Mouse (Mus musculus) midbrain, embryonic 16.5 days (tissue): Measurements from ENCODE around the gene Gucy2g. TPM values are rescaled to one million over a fixed set of nuclear protein-coding genes. Genes with fewer than 3 reads are reported as not detected.
"Not testable (repeated sequence)": the region's sequence is repeated elsewhere in the genome, so short reads cannot be mapped to it uniquely, and the experiment has no call there.

Source experiments
- ATAC-seq: fragments of 200-750 bp; cut with Nextera tagmentation; 2 replicates; pipeline ENCODE4 v1.8.0; 2017; ENCODE audit warnings: moderate TSS enrichment
- H3K27ac ChIP-seq: fragments of 300-500 bp; sonication (generic); 2 replicates; pipeline ENCODE4 v1.5.1; 2014; ENCODE audit warnings: mild to moderate bottlenecking, low read length, mixed read lengths
- H3K27me3 ChIP-seq: fragments of 300-500 bp; sonication (generic); 2 replicates; pipeline ENCODE4 v1.6.1; 2014; ENCODE audit warnings: low read depth, low read length, mixed read lengths; ENCODE audit not compliant: control insufficient read depth, insufficient read depth
- H3K36me3 ChIP-seq: fragments of 300-500 bp; sonication (generic); 2 replicates; pipeline ENCODE4 v1.6.1; 2014; ENCODE audit warnings: mild to moderate bottlenecking, low read length, moderate library complexity, mixed read lengths; ENCODE audit not compliant: control insufficient read depth, insufficient read depth
- H3K4me1 ChIP-seq: fragments of 300-500 bp; sonication (generic); 2 replicates; pipeline ENCODE4 v1.6.1; 2014; ENCODE audit warnings: mild to moderate bottlenecking, low read length, mixed read lengths; ENCODE audit not compliant: control insufficient read depth, insufficient read depth
- H3K4me2 ChIP-seq: fragments of 300-500 bp; sonication (generic); 2 replicates; pipeline ENCODE4 v1.6.1; 2014; ENCODE audit warnings: mild to moderate bottlenecking, low read length, mixed read lengths
- H3K4me3 ChIP-seq: fragments of 300-500 bp; sonication (generic); 2 replicates; pipeline ENCODE4 v1.5.1; 2014; ENCODE audit warnings: low read depth, mild to moderate bottlenecking, low read length, moderate library complexity, mixed read lengths
- H3K9ac ChIP-seq: fragments of 300-500 bp; sonication (generic); 2 replicates; pipeline ENCODE4 v1.6.1; 2014; ENCODE audit warnings: low read depth, low read length, mixed read lengths
- H3K9me3 ChIP-seq: fragments of 300-500 bp; sonication (generic); replicated peaks from 2 replicates; pipeline ENCODE4 v1.6.1; 2014; ENCODE audit warnings: mild to moderate bottlenecking, low read length, mixed read lengths; ENCODE audit not compliant: control insufficient read depth, poor library complexity, severe bottlenecking
- WGBS: fragments of 180-500 bp; shearing (Covaris S2); extraction: QIAGEN DNeasy Blood & Tissue Kit; methylation state at CpG from one replicate; pipeline ENCODE4 v1.1.7; 2014; 5-methylcytosine and 5-hydroxymethylcytosine counted together
- polyA plus RNA-seq: library from polyadenylated mRNA; unstranded; fragments of >200 nt; fragmentation: Nextera tagmentation; extraction: Ambion mirVana; gene quantifications from 2 replicates; pipeline ENCODE4 v1.2.1, GENCODE M21; 2015

Gucy2g gene
- polyA plus RNA-seq, 1 experiment from 2014 or later = 0.05 TPM

- H3K4me2 ChIP-seq, H3K36me3 ChIP-seq, ATAC-seq, H3K4me1 ChIP-seq, H3K27me3 ChIP-seq, H3K4me3 ChIP-seq, H3K9ac ChIP-seq, H3K9me3 ChIP-seq, H3K27ac ChIP-seq: not testable (repeated sequence)
- WGBS = 90% methylated on average over 8 of the region's 8 CpGs
Measured at GRCm38 (mm10) chr19:55169236-55169729, 71.8 kb downstream of the Gucy2g start.

GRCm38 (mm10) chr19:55168360-55168759 is 72.7 kb downstream of the Gucy2g start:
- no peak for ATAC-seq
- no peak overlapping the region for H3K27ac ChIP-seq

GRCm38 (mm10) chr19:55167741-55168140 is 73.3 kb downstream of the Gucy2g start:
- H3K4me3 ChIP-seq = no peak overlapping the region
- H3K9ac ChIP-seq = no peak overlapping the region
- no peak for ATAC-seq
- no peaks in the 10 kb centered on the region for H3K36me3 ChIP-seq
- 62% methylated on average over 2 of the region's 2 CpGs for WGBS
- H3K27me3 ChIP-seq = no peaks in the 10 kb centered on the region
- no peak overlapping the region for H3K4me2 ChIP-seq
- no peak overlapping the region for H3K27ac ChIP-seq
- H3K4me1 ChIP-seq = no peaks in the 10 kb centered on the region
- H3K9me3 ChIP-seq = 0 out of 2 replicates have a peak, but pooled peaks cover 3% of the 10 kb centered on the region

More at GRCm38 (mm10) chr19:55168360-55168759, 72.7 kb downstream of the Gucy2g start:
- H3K36me3 ChIP-seq = no peaks in the 10 kb centered on the region
- 0 out of 2 replicates have a peak, but pooled peaks cover 3% of the 10 kb centered on the region for H3K9me3 ChIP-seq
- H3K9ac ChIP-seq = no peak overlapping the region
- H3K4me1 ChIP-seq = no peaks in the 10 kb centered on the region
- H3K27me3 ChIP-seq = no peaks in the 10 kb centered on the region
- H3K4me3 ChIP-seq = no peak overlapping the region
- WGBS = 82% methylated on average over 6 of the region's 6 CpGs
- no peak overlapping the region for H3K4me2 ChIP-seq

- no peak overlapping the region for H3K27ac ChIP-seq
Measured at GRCm38 (mm10) chr19:55166741-55167140, 74.3 kb downstream of the Gucy2g start.

GRCm38 (mm10) chr19:55165954-55166353 is 75.1 kb downstream of the Gucy2g start:
- H3K36me3 ChIP-seq = no peaks in the 10 kb centered on the region

More at GRCm38 (mm10) chr19:55166741-55167140, 74.3 kb downstream of the Gucy2g start:
- 91% methylated on average over 2 of the region's 2 CpGs for WGBS
- no peaks in the 10 kb centered on the region for H3K36me3 ChIP-seq
- 0 out of 2 replicates have a peak, but pooled peaks cover 3% of the 10 kb centered on the region for H3K9me3 ChIP-seq
- no peaks in the 10 kb centered on the region for H3K27me3 ChIP-seq
- no peaks in the 10 kb centered on the region for H3K4me1 ChIP-seq
- ATAC-seq = no peak
- no peak overlapping the region for H3K4me2 ChIP-seq
- no peak overlapping the region for H3K9ac ChIP-seq
- H3K4me3 ChIP-seq = no peak overlapping the region

GRCm38 (mm10) chr19:55165183-55165865 is 75.7 kb downstream of the Gucy2g start:
- H3K27me3 ChIP-seq = no peaks in the 10 kb centered on the region
- H3K9ac ChIP-seq = no peak overlapping the region
- no peak overlapping the region for H3K4me3 ChIP-seq
- WGBS = 78% methylated on average over 1 of the region's 1 CpGs
- no peak overlapping the region for H3K4me2 ChIP-seq
- 0 out of 2 replicates have a peak, but pooled peaks cover 3% of the 10 kb centered on the region for H3K9me3 ChIP-seq
- H3K4me1 ChIP-seq = no peaks in the 10 kb centered on the region
- ATAC-seq = no peak
- no peak overlapping the region for H3K27ac ChIP-seq
- no peaks in the 10 kb centered on the region for H3K36me3 ChIP-seq

More at GRCm38 (mm10) chr19:55165954-55166353, 75.1 kb downstream of the Gucy2g start:
- H3K4me1 ChIP-seq = no peaks in the 10 kb centered on the region
- H3K27me3 ChIP-seq = no peaks in the 10 kb centered on the region
- H3K9ac ChIP-seq = no peak overlapping the region
- H3K4me2 ChIP-seq = no peak overlapping the region
- no peak overlapping the region for H3K27ac ChIP-seq
- no peak for ATAC-seq
- H3K9me3 ChIP-seq = 0 out of 2 replicates have a peak, but pooled peaks cover 3% of the 10 kb centered on the region
- H3K4me3 ChIP-seq = no peak overlapping the region
- 81% methylated on average over 4 of the region's 4 CpGs for WGBS

GRCm38 (mm10) chr19:55164162-55164561 is 76.9 kb downstream of the Gucy2g start:
- Histone ChIP-seq H3K27ac (no peak overlapping the region), H3K36me3 (no peaks in the 10 kb centered on the region), H3K9me3 (no peaks in the 10 kb centered on the region), H3K4me3 (no peak overlapping the region), H3K4me2 (no peak overlapping the region), H3K9ac (no peak overlapping the region), H3K27me3 (no peaks in the 10 kb centered on the region), H3K4me1 (no peaks in the 10 kb centered on the region)
- no peak for ATAC-seq
- WGBS = 88% methylated on average over 1 of the region's 1 CpGs

- H3K9me3 ChIP-seq = no peaks in the 10 kb centered on the region
- no peak overlapping the region for H3K4me2 ChIP-seq
- 72% methylated on average over 4 of the region's 4 CpGs for WGBS
- no peak overlapping the region for H3K9ac ChIP-seq
- no peak overlapping the region for H3K27ac ChIP-seq
- ATAC-seq = no peak
- no peak overlapping the region for H3K4me3 ChIP-seq
- no peaks in the 10 kb centered on the region for H3K36me3 ChIP-seq
- no peaks in the 10 kb centered on the region for H3K27me3 ChIP-seq
- no peaks in the 10 kb centered on the region for H3K4me1 ChIP-seq
Measured at GRCm38 (mm10) chr19:55162271-55162670, 78.8 kb downstream of the Gucy2g start.

- Histone ChIP-seq H3K27me3 (no peaks in the 10 kb centered on the region), H3K4me3 (no peak overlapping the region), H3K4me2 (no peak overlapping the region), H3K36me3 (no peaks in the 10 kb centered on the region), H3K27ac (no peak overlapping the region), H3K9ac (no peak overlapping the region), H3K4me1 (no peaks in the 10 kb centered on the region), H3K9me3 (no peaks in the 10 kb centered on the region)
- ATAC-seq = no peak
- WGBS = 90% methylated on average over 6 of the region's 6 CpGs
Measured at GRCm38 (mm10) chr19:55159826-55160225, 81.2 kb downstream of the Gucy2g start.
